Mouse (Mus musculus): ENCODE measurements around the gene Ugt1a8.
"Not testable (repeated sequence)": the region's sequence is repeated elsewhere in the genome, so short reads cannot be mapped to it uniquely, and the experiment has no call there.

Gene Ugt1a8

GRCm38 (mm10) chr1:88222216-88222615 is 134.6 kb downstream of the Ugt1a8 start:
- DNase-seq (ENCODE audit: low spot score) = no peak

- not testable (repeated sequence) for DNase-seq (ENCODE audit: low spot score)
Measured at GRCm38 (mm10) chr1:88223011-88223515, 135.4 kb downstream of the Ugt1a8 start.

DNA sequence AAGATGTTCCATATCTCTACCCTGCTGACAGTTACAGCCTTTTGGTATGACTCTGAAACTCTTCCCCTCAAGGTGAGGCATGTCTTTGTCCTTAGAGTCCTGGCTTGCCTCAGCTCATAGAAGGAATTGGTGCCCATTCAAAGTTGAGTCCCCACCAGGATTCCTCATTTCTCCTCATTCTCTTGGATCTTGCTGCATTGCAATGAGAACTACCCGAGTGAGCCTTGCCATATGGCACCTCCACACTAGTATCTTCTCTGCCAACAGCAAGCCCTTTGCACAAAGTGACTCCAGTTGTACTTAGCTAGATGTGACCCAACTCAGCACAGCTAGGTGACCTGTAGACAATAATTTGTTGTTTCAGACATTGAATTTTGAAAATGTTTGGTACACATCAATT is 136.0 kb downstream of the Ugt1a8 start:
- no peak for DNase-seq (ENCODE audit: low spot score)

GRCm38 (mm10) chr1:88224029-88224776 is 136.6 kb downstream of the Ugt1a8 start:
- DNase-seq (ENCODE audit: low spot score) = no peak

DNA sequence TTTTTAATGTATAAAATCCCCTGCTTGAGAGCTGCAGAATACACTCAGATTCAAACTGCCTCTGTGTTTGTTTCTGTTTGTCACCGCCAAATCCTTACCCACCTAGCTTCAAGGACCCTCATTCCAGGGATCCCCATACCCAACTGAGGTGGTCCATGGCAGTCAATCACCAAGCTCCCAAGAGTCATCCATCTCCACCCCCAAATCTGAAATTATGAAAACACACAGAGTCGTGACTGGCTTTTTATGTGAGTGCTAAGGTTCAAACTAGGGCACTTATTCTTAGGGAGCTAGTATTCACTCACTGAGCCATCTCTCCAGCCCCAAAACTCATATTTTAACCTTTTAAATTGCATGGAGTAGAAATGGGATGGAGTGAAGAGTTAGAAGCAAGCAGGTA is 137.7 kb downstream of the Ugt1a8 start:
- DNase-seq (ENCODE audit: low spot score) = not testable (repeated sequence)

GRCm38 (mm10) chr1:88225741-88226140 is 138.1 kb downstream of the Ugt1a8 start:
- DNase-seq (ENCODE audit: low spot score) = no peak

DNA sequence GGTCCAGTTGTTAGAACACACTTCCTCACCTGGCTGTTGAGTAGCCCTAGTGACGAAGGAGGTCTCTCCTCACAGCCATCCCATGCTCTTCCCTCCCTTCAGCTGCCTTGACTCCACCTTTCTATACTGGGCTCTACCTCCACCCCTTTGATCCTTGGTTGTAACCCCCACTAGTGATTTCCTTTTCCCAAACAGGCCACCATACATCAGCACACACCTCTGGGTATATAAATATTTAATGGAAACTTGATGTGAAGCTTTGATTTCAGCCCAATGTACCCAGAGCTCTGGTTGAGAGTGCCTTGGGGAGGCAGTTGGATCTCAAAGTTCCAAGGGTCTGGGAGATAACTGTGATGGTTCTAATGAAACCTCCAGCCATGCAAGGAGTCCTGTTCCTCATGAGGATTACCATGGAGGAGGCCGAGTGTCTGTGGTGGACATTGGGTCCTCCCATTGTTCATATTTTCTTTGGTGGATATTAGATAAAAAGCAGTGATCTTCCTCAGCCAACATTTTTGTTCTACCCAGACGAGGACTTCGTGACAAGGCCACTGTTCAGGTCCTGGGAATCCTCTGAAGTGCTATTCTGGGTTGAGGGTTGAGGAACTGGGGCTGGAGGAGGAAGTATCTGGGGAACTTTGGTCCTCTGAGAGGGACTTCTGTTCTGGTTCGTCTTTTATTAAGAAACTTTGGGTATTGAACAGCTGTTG is 139.2 kb downstream of the Ugt1a8 start, which contains the start of gene Mroh2a:
TSS of gene Mroh2a (plus strand) at position 317 of the 710 bp plus-strand sequence.
- DNase-seq (ENCODE audit: low spot score) = no peak

GRCm38 (mm10) chr1:88227482-88227881 is 139.9 kb downstream of the Ugt1a8 start:
- DNase-seq (ENCODE audit: low spot score) = no peak

DNA sequence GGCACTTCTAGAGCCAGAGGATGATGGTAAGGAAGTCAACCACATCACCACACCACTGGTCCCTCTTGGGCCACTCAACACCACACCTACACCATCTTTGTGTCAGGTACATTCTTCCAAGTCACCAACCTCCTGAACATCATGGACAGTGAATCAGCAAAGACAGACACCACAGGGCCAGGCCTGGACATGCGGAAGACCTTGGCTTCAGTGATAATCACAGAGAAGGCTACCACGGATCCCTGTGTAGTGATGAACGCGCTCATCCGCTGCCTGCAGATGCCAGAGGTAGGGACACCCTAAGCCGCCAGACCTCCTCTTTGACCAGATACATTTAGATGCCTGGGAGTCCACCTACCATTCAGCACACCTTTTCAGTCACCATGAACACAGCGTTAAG is 140.5 kb downstream of the Ugt1a8 start:
- DNase-seq (ENCODE audit: low spot score) = no peak

DNA sequence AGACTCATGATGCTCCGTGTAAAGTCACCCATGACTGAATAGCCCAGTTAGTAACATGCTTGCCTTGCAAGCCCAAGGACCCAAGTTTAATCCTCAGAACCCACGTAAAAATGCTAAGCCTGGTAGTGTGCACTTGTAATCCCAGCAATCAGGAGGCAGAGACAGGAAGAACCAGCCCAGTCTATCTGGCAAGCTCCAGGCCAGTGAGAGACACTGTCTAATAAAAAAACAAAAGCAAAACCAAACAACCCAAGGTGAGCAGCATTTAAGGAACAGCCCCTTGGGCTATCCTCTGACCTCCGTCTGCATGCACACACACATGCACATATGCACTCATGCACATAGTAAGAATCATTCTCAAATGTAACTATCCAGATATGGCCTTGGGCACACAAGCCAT is 142.0 kb downstream of the Ugt1a8 start:
- no peak for DNase-seq (ENCODE audit: low spot score)

- DNase-seq (ENCODE audit: low spot score) = no peak
Measured at GRCm38 (mm10) chr1:88229986-88230385, 142.4 kb downstream of the Ugt1a8 start.

DNA sequence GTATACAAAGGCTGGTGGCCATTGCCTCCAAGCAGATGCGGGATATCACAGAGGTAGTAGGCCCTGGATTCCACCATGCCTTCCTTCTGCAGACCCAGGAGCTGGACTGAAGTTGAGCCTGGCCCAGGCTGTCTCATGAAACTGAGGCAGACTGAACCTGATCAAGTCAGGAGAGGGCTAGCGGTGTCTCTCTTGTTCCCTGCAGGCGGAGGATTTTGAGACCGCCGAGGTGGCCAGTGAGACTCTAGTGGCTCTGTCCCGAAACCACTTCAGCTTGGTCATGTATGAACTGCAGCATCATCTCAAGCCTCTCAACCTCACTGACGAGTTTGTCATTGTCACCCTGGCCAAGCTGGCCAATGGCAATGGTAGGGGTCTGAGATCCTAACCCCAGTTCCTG is 142.8 kb downstream of the Ugt1a8 start:
- no peak for DNase-seq (ENCODE audit: low spot score)

DNA sequence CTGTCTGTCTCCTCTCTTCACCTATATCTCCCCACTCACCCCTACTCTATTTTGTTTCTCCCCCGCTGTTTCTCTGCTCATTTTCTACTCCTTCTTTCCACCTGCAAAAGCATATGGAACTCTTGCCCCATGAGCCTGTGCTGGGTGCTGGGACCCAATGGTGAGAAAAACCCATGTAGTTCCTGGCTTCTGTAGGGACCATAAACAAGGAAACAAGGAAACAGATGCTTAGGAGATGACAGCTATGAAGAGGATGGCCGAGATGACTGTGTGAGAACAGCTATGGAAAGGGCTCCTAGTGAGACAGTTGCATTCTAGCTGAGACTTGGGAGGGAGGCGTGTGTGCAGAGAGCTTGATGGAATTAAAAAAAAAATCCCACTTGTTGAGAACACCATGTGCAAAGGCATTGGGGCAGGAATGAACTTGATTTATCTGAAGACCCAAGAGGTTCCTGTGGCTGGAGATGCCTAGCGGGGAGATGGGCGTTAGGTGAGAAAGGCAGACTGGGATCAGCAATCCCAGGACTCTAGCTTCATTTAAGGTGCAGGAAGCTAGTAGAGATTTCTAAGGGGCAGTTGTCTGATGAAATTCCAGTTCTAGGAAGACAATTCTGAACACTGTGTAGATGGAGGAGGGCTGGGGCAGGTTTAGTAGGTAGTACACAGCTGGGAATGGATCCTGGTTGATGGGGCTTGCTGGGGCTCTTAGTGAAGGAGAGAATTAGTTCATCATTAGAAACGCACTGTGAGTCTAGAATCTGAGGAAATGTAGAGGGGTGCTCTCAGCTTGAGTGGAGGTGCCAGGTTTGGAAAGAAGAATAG is 143.6 kb downstream of the Ugt1a8 start:
- DNase-seq (ENCODE audit: low spot score) = no peak

DNA sequence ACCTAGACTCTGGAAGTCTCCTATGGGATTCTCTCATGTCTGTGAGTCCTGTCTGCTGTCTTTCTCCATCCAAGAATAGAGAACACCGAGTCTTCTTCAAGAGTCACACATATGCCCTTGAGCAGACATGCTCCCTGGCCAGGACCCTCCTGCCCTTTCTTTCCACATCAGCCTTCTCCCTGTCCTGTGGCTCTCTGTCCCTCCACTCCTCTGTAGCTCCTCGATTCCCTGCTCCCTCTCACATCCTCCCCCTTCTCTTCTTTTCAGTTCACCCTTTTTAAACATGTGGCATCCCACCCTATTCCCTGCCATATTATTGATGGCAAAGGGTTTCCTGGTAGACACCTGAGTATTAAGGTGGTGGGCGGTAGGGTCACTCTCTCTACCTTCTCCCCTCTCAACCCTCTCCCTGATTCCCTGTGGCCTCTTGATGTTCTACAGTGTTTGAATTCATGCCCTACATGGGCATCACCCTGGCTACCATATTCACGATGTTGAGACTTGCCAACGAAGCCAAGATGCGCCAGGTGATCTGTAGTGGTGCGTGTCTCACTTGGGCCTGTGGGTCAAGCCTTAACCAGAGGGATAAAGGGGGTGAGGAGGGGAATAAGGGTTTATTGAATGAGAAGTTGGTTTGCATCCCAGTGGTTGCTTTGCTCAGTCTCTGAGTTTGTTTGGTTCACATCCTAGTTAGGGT is 144.3 kb downstream of the Ugt1a8 start:
- no peak for DNase-seq (ENCODE audit: low spot score)

GRCm38 (mm10) chr1:88232664-88233380 is 145.2 kb downstream of the Ugt1a8 start:
- no peak for DNase-seq (ENCODE audit: low spot score)

- no peak for DNase-seq (ENCODE audit: low spot score)
Measured at GRCm38 (mm10) chr1:88233421-88234247, 146.0 kb downstream of the Ugt1a8 start.

DNA sequence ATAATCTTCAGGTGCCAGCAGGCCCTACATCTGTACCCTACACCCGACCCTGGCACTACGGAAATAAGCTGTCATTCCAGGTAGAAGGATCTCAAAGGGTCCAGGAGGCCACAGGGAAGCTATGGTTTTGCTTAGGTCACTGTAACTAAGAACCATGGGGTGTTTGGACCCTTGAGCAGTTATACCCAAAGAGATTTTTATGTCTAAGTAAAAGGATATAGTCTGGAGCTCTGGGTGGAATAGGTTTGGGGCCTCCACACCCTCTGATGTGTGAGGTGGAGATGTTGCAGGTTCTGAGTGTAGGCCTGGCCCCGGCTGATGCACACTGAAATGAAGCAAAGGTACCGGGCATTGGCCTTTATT is 146.6 kb downstream of the Ugt1a8 start:
- no peak for DNase-seq (ENCODE audit: low spot score)

- DNase-seq (ENCODE audit: low spot score) = no peak
Measured at GRCm38 (mm10) chr1:88234646-88235045, 147.0 kb downstream of the Ugt1a8 start.

- no peak for DNase-seq (ENCODE audit: low spot score)
Measured at GRCm38 (mm10) chr1:88235046-88235893, 147.7 kb downstream of the Ugt1a8 start.
